Mouse (Mus musculus): ENCODE measurements at regions not wholly inside any gene's neighbourhood (a gene's known extent, or its start where the extent isn't known, plus 50 kb on each side); places are given as distances from the start of the nearest gene placed in this dataset.

DNA sequence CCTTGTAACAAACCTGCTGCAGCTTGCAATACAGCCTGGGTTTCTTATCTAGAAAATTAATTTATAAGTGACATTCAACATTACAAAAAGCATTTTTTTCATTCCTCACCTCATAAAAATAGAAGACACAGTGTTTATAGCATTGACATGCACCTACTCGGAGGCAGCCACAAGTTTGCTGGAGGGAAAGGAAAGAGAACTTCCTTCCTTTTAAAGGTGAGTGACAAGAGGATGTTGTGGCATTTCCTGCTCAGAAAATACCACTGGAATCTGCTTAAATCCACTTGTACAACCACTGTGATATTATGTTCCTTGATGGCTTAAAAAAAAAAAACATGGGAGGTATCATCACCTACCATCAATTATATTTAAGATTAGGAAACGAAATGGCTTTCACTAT lies 1222.2 kb upstream of the Flrt2 start:
- DNase-seq (ENCODE audit: low spot score), result no peak

DNA sequence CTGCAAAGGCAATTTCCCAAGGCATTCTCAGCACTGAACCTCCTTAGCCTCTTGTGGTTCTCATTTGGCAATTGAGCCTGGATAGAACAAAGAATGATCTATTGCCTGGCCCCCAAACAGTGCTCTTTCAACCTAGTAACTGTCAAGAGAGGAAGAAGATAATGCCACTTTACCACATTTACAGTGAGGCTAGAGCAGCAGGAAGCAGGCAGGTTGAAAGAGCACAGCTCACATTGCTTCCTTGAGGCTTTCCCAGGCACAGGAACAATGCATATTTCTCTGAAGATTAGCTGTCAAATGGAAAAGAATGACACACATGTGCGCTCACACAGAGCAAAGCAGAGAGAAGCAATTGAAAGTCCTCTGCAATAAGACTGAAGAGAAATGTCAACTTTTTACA lies 1221.0 kb upstream of the Flrt2 start:
- no peak for DNase-seq (ENCODE audit: low spot score)

DNA sequence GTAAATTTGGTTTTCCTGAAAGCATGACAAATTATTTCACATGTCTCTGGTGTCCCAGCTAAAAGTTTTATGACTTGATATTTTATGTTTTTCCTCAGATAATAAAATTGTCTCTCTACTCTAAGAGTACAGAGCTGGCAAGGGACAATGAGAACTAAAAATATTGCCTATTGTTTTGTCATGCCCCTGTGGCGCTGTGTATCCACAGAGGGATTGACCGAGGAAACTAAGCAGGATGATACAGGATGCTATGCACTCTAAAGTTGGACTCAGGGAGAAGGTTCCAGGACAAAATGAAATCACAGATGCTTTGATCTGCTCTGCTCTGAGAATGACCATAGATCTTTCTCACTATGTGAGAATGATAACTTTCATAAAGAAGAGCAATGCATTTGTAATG lies 1203.3 kb upstream of the Flrt2 start:
- DNase-seq (ENCODE audit: low spot score), result no peak

DNA sequence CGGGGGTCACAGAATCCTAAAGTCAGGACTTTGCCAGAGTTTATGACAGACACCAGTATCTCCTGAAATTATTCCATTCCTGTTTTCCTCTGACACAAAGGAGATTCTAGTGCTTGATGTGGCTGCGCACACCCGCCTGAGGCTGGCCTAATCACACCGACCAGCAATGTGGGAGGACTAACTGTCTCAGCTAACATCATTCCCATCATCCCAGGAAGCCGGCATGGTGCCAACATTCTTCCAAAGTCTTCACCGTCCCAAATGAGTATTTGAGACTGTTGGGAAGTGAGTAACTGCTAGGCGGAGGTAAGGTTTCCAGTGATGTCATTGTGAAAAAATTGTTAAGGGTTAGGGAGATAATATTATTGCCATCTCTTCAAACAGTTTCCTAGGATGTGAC lies 1183.9 kb upstream of the Flrt2 start:
- no peak for DNase-seq (ENCODE audit: low spot score)

DNA sequence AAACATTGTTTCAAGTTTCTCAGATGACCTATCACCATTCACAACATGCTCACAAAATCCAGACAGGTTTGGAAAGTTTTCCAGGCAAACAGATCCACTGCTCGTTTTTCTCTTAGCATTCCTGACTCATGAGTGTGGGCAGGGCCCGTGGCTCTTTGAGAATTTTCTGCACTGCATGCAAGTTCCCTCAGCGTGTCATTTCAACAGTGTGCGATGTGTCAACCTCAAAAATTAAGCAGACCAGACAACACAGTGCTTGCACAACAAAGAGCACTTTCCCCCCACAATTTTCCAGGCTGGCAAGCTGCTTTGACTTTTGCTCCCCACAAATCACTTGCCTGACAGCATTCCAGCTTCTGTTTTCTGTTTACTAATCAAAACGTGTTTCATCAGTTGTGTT lies 1182.2 kb upstream of the Flrt2 start:
- no peak for DNase-seq (ENCODE audit: low spot score)

DNA sequence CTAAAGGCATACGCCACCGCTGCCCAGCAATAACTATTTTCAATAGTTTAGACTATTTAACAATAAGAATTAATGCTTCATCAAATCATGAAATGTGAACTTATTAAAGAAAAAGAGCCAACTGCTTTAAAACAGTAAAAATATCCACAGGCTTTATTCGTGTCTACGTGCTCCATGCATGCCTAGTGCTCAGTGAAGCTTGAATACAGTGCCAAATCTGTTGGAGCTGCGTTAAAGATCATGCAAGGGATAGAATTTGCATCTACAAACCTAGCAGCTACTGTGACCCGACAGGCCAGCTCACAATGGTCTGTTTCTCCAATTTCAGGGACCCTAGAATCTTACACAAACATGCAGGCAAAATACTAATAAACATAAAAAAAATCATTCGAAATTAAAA lies 1147.3 kb upstream of the Flrt2 start:
- no peak for DNase-seq (ENCODE audit: low spot score)

DNA sequence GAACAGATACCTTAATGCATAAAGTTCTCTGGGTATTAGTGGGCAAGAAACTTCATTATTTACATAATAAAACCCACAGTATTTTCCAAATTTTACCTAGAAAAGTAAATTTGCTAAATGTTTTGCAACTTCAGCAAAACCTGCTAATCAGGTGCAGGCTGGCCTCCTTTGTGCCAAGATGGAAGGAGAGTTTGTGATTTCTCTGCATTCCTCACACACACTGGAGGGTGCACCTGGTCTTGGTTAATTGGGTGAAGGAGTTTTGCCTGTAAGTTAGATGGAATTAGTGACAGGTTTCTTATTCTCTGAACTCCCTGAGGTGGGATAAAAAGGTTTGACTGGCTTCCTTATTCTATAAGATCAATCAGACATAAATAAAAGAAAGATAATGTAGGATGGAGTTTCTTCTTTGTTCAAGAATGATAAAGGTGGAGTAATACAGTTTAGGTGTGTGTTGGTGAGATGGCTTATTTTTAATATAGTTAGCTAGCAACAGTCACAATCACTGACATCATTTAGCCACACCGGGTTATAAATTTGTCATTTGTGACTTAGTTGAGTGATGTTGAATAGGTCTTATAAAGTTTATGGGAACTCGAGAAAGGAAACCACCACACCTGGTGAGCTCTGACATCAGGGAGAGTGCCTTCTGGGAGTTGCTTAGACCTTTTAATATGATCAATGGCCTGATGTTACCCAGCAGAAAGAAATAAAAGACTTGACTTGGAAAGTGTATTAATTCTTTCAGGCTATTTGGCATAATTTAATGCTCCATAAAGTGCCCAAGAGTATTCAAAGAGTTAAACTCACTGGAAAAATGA lies 1131.4 kb upstream of the Flrt2 start:
- no peak for DNase-seq (ENCODE audit: low spot score)

DNA sequence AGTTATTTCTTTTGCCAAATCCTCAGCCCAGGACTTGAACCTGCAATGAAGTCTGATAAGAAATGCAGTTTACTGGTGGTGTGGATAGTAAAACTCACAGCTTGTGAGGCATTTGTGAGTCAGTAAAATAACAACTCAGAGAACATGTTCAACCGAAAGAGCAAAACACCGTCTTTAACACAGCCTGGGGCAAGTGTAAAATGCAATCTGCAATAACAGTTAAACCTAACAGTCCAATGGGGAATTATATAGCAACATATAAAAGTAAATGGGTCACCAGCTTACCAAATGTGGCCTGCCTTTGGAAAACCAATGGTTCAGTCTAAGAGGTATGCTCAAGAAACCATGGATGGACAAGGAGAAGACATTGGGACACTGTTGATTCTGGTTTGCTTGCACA lies 1117.0 kb upstream of the Flrt2 start:
- DNase-seq (ENCODE audit: low spot score), result no peak

DNA sequence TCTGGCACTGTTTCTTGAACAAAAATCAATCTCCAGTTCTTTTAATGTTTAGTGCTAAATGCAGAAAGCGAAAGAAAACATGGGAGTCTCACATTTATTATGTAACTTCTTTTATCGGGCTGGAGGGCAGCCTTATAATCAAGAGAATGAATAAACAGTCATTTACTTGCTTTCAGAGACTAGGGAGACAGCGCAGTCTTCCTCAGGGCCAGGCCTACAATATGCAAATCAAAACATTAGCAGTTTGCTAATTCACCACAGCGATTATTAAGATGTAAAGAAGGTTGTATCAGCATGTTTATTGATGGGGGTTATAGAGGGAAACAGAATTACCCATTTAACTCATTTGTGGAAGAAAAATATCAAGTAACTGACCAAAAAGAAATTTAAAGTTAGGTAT lies 1111.7 kb upstream of the Flrt2 start:
- no peak for DNase-seq (ENCODE audit: low spot score)

DNA sequence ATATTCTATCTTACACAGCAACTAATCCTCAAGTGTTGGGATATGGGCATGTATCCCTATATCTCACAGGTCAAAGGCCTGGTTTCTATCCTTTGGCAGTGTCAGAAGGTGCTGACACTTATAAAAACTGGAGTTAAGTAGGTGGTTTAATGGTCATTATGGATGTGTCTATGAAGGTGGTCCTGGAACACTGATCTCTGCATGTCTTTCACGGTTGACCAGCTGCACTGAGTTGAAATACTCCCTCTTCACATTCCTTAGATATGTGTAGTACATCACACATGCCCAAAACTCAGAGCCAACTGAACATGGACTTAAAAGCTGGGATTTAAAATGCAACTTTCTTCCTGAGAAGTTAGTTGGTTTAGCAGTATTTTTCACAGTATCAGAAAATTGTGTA lies 1107.7 kb upstream of the Flrt2 start:
- DNase-seq (ENCODE audit: low spot score), result no peak

DNA sequence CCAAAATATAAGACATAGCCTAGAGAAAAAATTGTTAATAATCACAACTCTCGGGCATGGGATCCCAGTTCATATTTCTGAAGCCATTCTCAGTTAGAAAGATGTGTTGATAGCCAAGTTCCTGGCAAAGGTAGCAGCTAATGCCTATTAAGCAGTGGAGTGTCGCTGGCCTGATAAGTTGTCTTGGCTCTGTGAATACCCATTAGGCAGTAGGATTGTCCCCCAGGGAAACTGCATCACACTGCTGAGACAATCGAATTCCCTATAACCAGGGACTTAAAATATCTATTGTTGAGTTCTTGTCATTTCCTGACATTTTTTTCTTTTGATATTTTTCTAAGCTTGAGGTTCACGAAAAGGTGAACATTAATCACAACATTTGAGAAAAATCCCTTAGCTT lies 1105.0 kb upstream of the Flrt2 start:
- no peak for DNase-seq (ENCODE audit: low spot score)

DNA sequence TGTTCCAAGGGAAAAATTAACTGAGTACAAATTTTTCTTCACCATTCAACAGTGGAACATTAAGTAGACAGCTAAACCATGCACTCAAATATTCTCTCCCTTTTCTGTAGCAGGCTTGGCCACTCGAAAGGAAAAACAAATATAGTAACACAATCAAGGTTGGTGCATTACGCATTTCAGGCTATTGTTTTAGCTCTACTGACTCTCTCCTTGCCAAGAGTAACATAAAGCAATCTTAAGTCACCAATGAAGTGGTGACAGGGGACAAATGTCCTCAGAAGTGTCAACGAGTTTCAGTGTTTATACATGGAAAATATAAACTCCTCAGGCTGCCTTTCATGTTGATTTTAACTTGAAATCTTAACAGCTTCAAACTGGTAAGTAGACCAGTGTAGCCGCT lies 1103.4 kb upstream of the Flrt2 start:
- no peak for DNase-seq (ENCODE audit: low spot score)

DNA sequence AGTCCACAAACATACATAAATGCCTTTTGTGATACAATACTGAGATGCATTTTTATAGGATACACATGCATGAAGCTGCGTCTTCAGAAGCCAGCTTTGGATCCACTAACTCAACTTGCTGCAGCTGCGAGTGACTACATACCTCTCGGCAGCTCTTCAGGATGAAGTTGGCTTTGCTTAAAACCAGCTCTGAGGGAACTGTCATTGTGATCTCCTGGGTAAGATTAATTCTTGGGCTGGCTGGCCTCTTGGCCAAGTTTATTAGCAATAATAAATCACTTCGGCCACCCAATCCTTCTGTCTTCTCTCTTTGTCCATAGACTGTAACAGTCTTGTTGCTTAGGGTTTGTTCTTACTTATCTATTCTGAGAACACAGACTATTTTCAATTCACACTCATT lies 1103.0 kb upstream of the Flrt2 start:
- no peak for DNase-seq (ENCODE audit: low spot score)

DNA sequence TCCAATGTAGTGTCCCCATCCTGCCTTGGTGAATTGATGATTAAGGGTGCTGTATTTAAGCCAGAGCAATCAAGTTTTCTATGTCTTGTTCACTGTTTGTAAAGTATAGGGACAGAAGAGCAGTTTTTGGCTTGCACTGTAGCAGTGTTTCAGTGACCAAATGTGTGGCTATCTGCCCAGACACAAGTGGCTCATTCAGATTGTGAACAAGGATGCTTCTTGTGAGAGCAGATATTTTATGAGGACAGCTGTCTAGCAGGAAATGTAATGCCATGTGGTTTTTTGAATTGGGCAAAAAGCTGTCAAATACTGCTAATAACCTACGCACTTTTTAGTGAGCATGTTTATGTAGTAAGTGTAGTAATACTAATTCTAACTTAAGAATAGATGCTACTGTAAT lies 1086.5 kb upstream of the Flrt2 start:
- no peak for DNase-seq (ENCODE audit: low spot score)

DNA sequence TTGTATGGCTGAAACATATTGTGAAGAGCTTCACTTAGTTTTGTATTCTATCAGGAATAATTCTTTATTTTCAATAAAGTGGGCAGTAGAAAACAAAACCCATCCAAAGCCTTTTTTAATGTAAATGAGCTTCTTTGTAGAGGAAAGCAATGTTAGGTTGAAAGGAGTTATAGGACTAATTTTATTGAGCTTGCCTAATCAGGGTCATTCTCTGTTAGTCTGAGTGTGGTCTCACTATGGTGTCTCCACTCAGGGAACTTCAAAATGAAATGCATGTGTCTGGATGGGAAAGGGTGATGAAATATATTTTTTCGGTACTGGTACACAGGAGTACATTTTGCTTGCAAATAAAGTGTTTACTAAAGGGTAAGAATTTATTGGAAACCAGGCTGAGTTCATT lies 1055.5 kb upstream of the Flrt2 start:
- DNase-seq (ENCODE audit: low spot score), result no peak

DNA sequence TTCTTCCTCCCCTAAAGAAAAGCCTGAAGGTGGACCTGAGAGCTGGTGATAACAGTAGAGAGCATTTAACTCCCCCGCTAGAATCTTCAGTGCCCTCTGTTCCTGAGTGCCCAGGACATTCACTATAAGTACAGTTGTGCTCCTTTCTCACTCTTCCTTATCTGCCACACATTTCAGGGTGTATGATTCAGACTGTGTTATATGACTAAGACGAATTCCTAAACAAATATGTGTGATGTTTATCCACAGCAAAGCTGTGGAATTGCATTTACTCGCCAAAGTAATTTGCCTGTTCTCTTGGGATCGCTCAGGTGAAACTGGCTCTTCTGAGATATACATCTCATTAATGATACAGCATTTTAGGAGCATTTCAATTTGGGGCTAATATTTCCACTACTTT lies 1051.9 kb upstream of the Flrt2 start:
- no peak for DNase-seq (ENCODE audit: low spot score)

DNA sequence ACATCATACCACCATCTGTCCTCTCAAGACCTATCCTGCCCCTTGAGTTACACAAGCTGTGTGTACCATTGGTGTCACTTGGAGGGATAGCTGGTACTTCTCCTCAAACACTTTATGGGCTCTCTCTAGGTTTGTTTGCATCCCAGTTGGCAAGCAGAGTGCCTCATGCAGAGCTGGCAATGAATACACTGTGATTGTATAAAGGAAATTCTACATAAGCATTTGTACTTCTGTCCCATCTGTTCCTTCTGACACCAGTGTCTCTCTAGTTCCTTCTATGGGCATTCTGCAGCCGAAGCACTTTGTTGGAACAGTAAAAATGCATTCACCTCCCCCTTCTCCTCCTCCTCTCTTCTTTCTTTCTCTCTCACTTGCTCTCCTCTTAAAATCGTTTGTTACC lies 1046.7 kb upstream of the Flrt2 start:
- peak; percentile 34 for DNase-seq (ENCODE audit: low spot score)

DNA sequence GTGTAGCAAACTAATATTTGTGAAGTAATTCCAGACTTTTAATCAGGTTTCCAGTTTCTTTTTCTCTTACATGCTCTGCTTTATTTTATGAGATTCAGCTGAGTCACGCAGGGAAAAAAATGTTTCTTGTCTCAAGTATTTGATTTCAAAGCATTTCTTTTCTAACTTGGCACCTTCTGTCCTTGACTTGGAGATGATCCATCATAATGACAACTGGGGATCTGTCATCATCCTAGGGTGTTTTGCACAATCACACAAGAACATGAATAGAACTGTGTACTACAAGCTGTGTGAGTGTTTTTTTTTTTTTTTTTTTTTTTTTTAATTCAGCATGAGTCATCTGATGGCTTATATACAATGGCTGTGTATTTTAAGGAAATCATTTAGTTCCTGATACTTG lies 1022.0 kb upstream of the Flrt2 start:
- peak; percentile 27 for DNase-seq (ENCODE audit: low spot score)

DNA sequence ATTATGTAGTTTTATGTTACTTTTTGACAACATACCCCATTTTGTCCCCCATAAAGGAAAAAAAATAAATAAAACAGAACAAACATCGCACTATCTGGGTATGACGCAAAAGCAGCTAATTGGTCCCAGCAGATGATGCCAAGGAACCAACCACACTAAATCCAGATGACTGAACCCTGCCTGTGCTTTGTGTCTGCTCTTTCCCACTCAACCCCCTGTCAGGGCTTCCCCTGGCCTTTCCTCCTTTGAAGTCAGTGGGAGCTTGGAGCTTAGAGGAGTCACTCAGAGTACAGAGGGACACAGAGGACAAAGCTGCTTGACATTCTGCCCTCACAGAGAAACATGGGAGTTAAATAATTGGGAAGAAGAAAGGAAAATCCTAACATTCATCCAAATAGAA lies 1017.1 kb upstream of the Flrt2 start:
- DNase-seq (ENCODE audit: low spot score), result no peak

DNA sequence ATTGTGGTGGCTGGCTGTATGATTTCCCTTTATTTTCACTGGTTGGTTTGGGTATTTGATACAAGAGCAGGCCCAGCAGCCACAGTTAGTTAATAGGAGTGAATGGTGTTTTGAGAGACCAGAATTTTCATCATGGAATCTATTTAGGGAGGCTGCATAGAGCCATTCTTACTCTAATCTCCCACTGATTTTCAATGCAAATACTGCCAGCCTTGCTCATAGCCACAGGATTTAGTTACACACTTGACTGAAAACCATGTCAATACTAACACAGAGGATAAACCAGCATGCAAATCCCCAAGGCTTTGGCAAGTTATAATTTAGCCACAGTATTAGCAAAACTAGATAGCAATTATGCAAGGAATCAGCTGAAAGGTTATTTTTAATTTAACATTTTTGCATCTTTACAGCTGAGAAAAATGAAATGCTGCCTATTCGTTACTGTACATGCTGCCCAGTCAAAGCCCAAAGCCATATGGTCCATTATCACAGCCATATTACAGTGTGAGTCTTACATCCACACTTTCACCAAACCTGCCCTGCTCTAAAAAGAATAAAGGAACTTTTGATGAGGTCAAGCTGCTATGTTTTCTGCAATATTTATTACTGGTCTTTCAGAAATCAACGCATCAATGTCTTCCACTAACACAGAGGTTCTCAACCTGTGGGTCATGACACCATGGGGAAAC lies 1000.5 kb upstream of the Flrt2 start:
- no peak for DNase-seq (ENCODE audit: low spot score)

DNA sequence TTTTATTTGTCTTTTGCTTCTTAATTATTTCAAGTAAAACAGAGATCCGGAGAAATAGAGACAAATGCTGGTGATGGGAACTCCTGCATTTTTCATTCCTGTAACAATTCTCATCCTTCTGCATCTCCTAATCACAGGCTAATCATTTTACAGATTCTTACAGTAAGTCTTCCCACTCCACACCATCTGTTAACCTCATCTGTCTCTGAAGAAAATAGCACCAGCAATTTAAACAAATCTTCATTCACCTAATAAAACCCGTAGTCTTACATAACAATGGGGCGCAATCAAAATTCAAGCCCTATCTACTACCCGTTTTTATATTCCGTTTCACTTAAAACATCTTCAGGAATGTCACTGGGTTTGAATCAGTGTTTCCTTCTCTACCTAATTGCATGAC lies 960.6 kb upstream of the Flrt2 start:
- DNase-seq (ENCODE audit: low spot score), result no peak

DNA sequence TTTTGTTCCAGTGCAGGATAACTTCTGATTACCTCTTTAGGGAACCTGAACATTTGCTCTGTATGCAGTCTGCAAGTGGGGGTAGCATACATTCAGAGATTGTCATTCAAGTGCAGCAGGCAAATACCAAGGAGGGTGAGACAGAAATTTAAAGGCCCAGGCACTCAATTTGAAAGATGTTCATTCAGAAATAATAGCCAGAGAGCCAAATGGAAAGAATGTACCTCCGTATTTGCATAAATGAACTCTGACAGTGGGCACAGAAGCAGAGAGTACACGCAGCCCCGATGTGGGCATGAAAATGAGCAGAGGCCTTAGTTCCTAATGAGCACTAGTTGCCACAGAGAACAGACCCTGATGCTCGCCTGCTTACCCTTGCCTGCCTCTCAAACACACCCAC lies 958.8 kb upstream of the Flrt2 start:
- no peak for DNase-seq (ENCODE audit: low spot score)

DNA sequence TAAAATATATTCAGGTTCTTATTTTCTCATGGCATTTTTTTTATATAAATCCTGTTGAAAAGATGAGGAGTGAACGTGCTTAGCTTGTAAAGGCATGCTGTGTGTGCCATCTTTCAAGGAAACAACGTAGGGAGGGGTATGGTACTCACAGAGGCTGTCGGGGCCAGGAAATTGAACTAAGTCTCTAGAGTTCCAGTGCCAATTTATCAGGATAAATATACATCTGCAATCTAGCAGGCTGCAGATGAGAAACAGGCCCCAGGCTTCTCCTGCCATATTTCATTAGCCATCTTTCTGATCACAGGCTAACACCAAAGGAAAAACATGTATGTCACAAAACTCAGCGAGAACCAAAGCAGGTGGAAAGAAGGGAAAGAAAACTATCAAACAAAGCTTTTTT lies 954.8 kb upstream of the Flrt2 start:
- DNase-seq (ENCODE audit: low spot score), result no peak

All from left cerebral cortex, adult 11 months (tissue).